Mouse (Mus musculus): ENCODE measurements around the gene Tspan1.

Gene Tspan1

GRCm38 (mm10) chr4:116125803-116126386 is 41.5 kb downstream of the Tspan1 start:
- no peak for DNase-seq (ENCODE audit: low spot score in 2 of 2)

DNA sequence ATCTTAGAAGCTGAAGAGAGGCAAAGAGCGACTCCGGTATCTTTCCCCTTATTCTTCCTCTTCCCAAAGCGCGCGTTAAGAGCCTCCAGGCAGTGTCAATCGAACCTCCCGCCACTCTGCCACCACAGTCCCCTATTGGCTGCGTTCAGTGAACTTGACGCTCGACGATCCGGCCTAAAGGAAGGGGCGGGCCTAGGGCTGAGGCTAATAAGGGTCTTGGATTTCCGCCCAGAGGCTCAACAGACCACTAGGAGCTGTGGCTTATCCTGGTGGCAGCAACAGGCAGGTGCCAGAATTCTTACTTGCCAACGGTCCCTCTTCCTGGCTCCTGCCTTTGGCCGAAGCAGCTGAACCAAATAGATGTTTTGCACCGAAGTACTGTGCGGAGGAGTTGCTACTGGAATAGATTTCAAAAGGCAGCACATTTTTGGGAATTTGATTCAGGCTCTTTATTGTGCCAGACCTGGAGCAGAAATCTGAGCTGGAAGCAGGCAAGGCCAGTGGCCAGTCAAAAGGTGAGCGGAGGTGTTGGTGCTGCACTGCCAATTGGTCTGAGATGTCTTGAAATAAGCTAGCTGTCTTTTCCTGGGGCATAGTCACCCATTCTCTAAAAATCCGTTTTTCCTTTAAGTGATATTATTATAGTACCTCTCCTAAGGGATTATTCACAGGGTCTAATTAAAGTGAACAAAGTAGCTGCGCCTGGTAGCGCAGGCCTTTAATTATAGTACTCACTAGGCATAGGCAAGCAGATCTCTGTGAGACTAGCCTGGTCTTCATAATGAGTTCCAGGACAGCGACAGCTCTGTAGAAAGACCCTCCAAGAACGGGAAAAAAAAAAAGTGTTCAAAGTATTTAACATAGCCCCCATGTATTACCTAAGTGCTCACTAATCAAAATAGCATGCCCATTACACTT is 43.5 kb downstream of the Tspan1 start, which contains the start of the genes Rad54l and Pomgnt1:
Gene Rad54l, minus strand, starts transcription at position 89 of the 918 bp plus-strand sequence.
Gene Pomgnt1, plus strand, starts transcription at position 239 of the 918 bp plus-strand sequence.
- DNase-seq (ENCODE audit: low spot score in 2 of 2): peak; percentile 58 to 82

DNA sequence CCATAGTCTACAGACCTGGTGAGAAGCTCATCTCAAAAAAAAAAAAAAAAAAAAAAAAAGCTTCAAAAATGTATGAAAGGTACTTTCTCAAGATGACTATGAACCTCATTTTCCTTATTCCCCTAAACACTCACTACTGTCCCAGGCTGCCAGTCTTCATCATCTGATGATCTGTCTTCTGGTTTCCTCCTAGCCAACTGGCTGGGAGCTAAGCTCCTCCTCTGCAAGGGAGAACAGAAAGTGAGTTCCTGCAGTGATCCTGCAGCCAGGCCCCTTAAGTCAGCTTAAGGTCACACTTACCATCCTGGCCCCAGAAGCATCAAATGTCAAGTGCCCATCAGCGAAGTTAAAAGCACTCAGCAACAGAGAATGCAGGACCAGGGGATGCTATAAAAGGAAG is 44.6 kb downstream of the Tspan1 start:
- no peak for DNase-seq (ENCODE audit: low spot score in 2 of 2)

All from urinary bladder, postnatal 36 days (tissue).